Mouse (Mus musculus) megakaryocyte, adult 5-6 weeks (primary cell): ENCODE results near the gene Parp1. TPM values are rescaled to one million over a fixed set of nuclear protein-coding genes. Genes with fewer than 3 reads are reported as not detected.

Experiments
- ATAC-seq: 2 replicates; pipeline ENCODE4 v1.8.0; 2016; ENCODE audit warnings: mild to moderate bottlenecking, inconsistent platforms; ENCODE audit not compliant: poor library complexity, severe bottlenecking
- total RNA-seq, 2 experiments: library from RNA; stranded (forward) in 1 of 2; stranded (reverse) in 1 of 2; fragments of 153-499, 151-499 nt in 1 of 2; fragments of 221-1000, 200-1000 nt in 1 of 2; gene quantifications; 2 replicates each; pipeline versions ENCODE4 v1.2.3 to v1.2.4; 2015 to 2017

Parp1 gene
- total RNA-seq (2015): 38.4 and 41.6 TPM in 2 replicates
- 97.3 and 107 TPM in 2 replicates for total RNA-seq (2017)

GRCm38 (mm10) chr1:180568761-180569452, at the start of gene Parp1:
TSS of gene Parp1 (plus strand) at chr1:180568924.
- peak; percentile 97 for ATAC-seq

- peak; percentile 53; the same call in 1 of the 2 replicates for ATAC-seq
Observed at GRCm38 (mm10) chr1:180519520-180519919, 49.2 kb upstream of the Parp1 start.

GRCm38 (mm10) chr1:180520190-180520589, 48.5 kb upstream of the Parp1 start:
- ATAC-seq: no peak

- ATAC-seq: no peak
Observed at GRCm38 (mm10) chr1:180523320-180523719, 45.4 kb upstream of the Parp1 start.

- ATAC-seq: no peak
Observed at GRCm38 (mm10) chr1:180525301-180525700, 43.4 kb upstream of the Parp1 start.

GRCm38 (mm10) chr1:180529847-180530246, 38.9 kb upstream of the Parp1 start:
- ATAC-seq: no peak

GRCm38 (mm10) chr1:180530457-180531263, 38.1 kb upstream of the Parp1 start:
- no peak for ATAC-seq

- no peak for ATAC-seq
Observed at GRCm38 (mm10) chr1:180532671-180533070, 36.1 kb upstream of the Parp1 start.

- peak; percentile 52 for ATAC-seq
Observed at GRCm38 (mm10) chr1:180536719-180537118, 32.0 kb upstream of the Parp1 start.

GRCm38 (mm10) chr1:180541251-180541650, 27.5 kb upstream of the Parp1 start:
- ATAC-seq: no peak

- peak; percentile 73 for ATAC-seq
Observed at GRCm38 (mm10) chr1:180541883-180542711, 26.6 kb upstream of the Parp1 start.

GRCm38 (mm10) chr1:180542712-180543371, 25.9 kb upstream of the Parp1 start:
- ATAC-seq: no peak

GRCm38 (mm10) chr1:180545918-180546545, 22.7 kb upstream of the Parp1 start:
- ATAC-seq: no peak

GRCm38 (mm10) chr1:180546798-180547750, 21.6 kb upstream of the Parp1 start:
- no peak for ATAC-seq

GRCm38 (mm10) chr1:180547751-180548669, 20.7 kb upstream of the Parp1 start:
- no peak for ATAC-seq

GRCm38 (mm10) chr1:180549539-180550308, 19.0 kb upstream of the Parp1 start:
- no peak for ATAC-seq

GRCm38 (mm10) chr1:180550770-180551169, 18.0 kb upstream of the Parp1 start:
- ATAC-seq: no peak
